Mouse (Mus musculus) gastrocnemius, adult 8-10 months (tissue): ENCODE results near the gene A730061H03Rik. TPM values are rescaled to one million over a fixed set of nuclear protein-coding genes. Genes with fewer than 3 reads are reported as not detected.

Source experiments
- total RNA-seq, 4 experiments: library from RNA; stranded (reverse); gene quantifications; 2 replicates each; pipeline ENCODE4 v1.2.4; 2022

A730061H03Rik gene
- total RNA-seq, 4 experiments from 2014 or later = not detected

Other genes starting within 250 kb of the A730061H03Rik start
- gene Dhrs4, start 81.6 kb downstream of the A730061H03Rik start, total RNA-seq = 10 to 100 TPM; 22.2 to 45.2 (median 34.7) TPM
- gene Carmil3, start 69.8 kb downstream of the A730061H03Rik start, total RNA-seq = under 1 TPM; 0.38 to 0.40 (median 0.39) TPM
- gene Cpne6, start 50.0 kb downstream of the A730061H03Rik start, total RNA-seq = not detected
- not detected for gene Nrl, start 35.4 kb downstream of the A730061H03Rik start, total RNA-seq
- 1 to 10 TPM; 2.0 to 3.7 (median 2.5) TPM for gene Pck2, start 20.1 kb downstream of the A730061H03Rik start, total RNA-seq
- gene Dcaf11, start 400 bp downstream of the A730061H03Rik start, total RNA-seq = 100 to 1,000 TPM; 135 to 147 (median 143) TPM
- 100 to 1,000 TPM; 275 to 317 (median 288) TPM for gene Fitm1, start 15.2 kb upstream of the A730061H03Rik start, total RNA-seq
- gene Psme1, start 17.7 kb upstream of the A730061H03Rik start, total RNA-seq = 10 to 100 TPM; 63.4 to 78.7 (median 78.0) TPM
- 10 to 100 TPM; 30.6 to 41.6 (median 37.6) TPM for gene Emc9, start 24.9 kb upstream of the A730061H03Rik start, total RNA-seq
- gene Psme2, start 30.7 kb upstream of the A730061H03Rik start, total RNA-seq = 10 to 100 TPM; 50.9 to 72.8 (median 62.7) TPM
- gene Rnf31, start 31.3 kb upstream of the A730061H03Rik start, total RNA-seq = 10 to 100 TPM; 14.8 to 18.7 (median 16.6) TPM
- 1 to 10 TPM; 2.4 to 3.0 (median 2.5) TPM for gene Irf9, start 43.2 kb upstream of the A730061H03Rik start, total RNA-seq
- not detected for gene Rec8, start 57.6 kb upstream of the A730061H03Rik start, total RNA-seq
- gene Ipo4, start 75.6 kb upstream of the A730061H03Rik start, total RNA-seq = 10 to 100 TPM; 80.2 to 99.8 (median 88.9) TPM
- 1 to 10 TPM in 3 of 4 experiments, under 1 TPM in 1; 0.67 to 1.6 (median 1.5) TPM for gene Gm49378, start 77.5 kb upstream of the A730061H03Rik start, total RNA-seq
- 10 to 100 TPM; 15.6 to 18.3 (median 17.1) TPM for gene Tm9sf1, start 83.4 kb upstream of the A730061H03Rik start, total RNA-seq
- under 1 TPM in 2 of 4 experiments, not detected in 2; 0.22 to 0.29 TPM for gene Tssk4, start 89.8 kb upstream of the A730061H03Rik start, total RNA-seq
- 10 to 100 TPM; 18.0 to 23.1 (median 20.7) TPM for gene Mdp1, start 100.1 kb upstream of the A730061H03Rik start, total RNA-seq
- gene Gmpr2, start 111.5 kb upstream of the A730061H03Rik start, total RNA-seq = 1 to 10 TPM; 1.6 to 2.4 (median 1.8) TPM
- 100 to 1,000 TPM; 192 to 208 (median 201) TPM for gene Nedd8, start 111.7 kb upstream of the A730061H03Rik start, total RNA-seq
- 10 to 100 TPM; 13.0 to 17.4 (median 14.6) TPM for gene Tinf2, start 121.4 kb upstream of the A730061H03Rik start, total RNA-seq
- gene Tgm1, start 153.5 kb upstream of the A730061H03Rik start, total RNA-seq = under 1 TPM in 3 of 4 experiments, not detected in 1; 0.09 to 0.12 (median 0.11) TPM
- gene Rabggta, start 161.9 kb upstream of the A730061H03Rik start, total RNA-seq = 10 to 100 TPM in 2 of 4 experiments, 1 to 10 TPM in 2; 9.4 to 13.2 (median 11.0) TPM
- gene Dhrs1, start 185.3 kb upstream of the A730061H03Rik start, total RNA-seq = 10 to 100 TPM; 26.4 to 37.6 (median 31.6) TPM
- gene Nop9, start 185.3 kb upstream of the A730061H03Rik start, total RNA-seq = 10 to 100 TPM in 2 of 4 experiments, 1 to 10 TPM in 2; 9.4 to 14.8 (median 10.1) TPM
- gene Cideb, start 198.1 kb upstream of the A730061H03Rik start, total RNA-seq = not detected
- not detected for gene Ltb4r2, start 201.0 kb upstream of the A730061H03Rik start, total RNA-seq
- gene Ltb4r1, start 205.6 kb upstream of the A730061H03Rik start, total RNA-seq = under 1 TPM in 1 of 4 experiments, not detected in 3; 0.27 TPM
- 1 to 10 TPM; 3.4 to 7.1 (median 3.6) TPM for gene Adcy4, start 223.7 kb upstream of the A730061H03Rik start, total RNA-seq
- 1 to 10 TPM in 3 of 4 experiments, not detected in 1; 1.0 to 1.3 (median 1.3) TPM for gene Ripk3, start 228.5 kb upstream of the A730061H03Rik start, total RNA-seq